Mouse (Mus musculus): ENCODE data around the gene Fabp7. TPM values are rescaled to one million over a fixed set of nuclear protein-coding genes. Genes with fewer than 3 reads are reported as not detected.

Fabp7 gene
- polyA plus RNA-seq, 1 experiment from 2014 or later: 2,743 TPM

DNA sequence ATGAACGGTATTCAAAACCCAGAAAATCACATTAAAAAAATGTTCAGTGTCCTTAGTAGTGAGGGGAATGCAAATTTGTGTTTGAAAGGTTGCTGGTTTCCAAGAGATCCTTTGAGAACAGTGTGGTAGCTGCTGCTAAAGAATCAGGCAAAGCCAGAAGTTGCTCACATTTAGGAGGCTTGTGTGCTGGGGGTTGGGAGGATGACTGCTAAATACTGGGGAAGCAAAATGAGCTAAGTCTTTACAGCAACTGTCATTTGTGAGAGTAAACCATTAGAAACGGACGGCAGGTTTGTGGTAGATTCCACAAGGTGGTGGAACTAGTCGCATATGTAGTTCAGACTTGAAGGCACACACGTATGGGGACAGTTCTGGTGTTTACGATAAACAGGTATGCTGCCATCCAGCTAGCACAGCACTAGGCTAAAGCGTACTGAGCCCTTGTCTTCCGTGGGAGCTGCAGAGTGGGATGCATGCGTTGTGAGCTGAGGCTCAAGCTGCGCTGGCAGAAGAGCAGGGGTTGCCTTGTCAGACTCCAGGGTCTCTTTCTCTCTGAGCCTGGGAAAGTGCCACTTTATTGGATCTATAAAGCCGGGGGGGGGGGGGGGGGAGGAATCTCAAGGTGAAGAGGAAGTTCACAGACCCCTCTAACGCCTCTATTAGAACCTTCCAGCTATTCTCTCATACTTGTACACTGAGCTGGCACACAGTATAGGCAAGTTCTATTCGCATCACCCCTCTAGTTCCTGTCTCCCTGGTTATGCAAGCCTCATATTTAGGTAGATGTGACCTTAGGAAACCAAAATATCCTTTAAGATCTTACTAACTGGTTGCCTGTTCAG is 1.2 kb upstream of the Fabp7 start:
- Histone ChIP-seq H3K36me3 (no peaks in the 10 kb centered on the region), H3K9ac (peak overlapping the region; percentile 73; the same call in 1 of the 2 replicates)

DNA sequence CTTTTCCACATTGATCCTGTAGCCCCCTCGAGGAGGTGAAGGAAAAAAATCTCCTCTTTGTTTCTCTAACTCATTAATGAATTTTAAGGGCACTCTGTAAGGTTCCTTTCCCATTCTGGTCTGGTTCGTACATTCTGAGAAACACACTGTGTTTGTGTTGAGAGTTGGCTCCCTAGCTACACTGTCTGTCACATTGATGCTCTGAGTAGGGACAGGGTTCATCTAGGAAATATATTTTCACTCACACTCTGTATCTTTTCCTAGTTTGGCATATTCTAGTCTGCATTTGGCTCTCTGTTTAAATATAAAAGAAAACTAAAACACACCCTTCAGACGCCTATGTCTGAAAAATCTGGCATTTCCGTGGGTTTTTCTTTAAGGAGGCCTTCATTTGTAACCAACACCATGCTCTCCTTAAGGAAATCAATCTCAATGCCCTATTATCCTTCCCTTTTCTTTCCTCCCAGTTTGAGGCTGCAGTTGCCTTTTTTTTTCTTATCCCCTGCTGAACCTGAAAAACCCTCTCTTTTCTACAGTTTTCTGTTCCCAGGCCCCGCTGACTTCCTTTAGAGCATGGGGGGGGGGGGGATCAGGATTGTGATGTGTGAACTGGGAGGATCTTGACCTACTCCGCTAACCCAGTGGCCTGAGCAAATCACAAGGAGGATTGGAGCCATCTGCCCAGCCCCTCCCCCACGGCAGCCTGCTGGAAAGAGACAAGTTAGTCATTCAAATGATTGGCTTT is 378 bp upstream of the Fabp7 start:
- Histone ChIP-seq H3K4me1 (replicated peaks) (peaks cover 39% of the 10 kb centered on the region), H3K27ac (replicated peaks) (peak overlapping the region; percentile 89), H3K27me3 (no peaks in the 10 kb centered on the region), H3K4me3 (peak overlapping the region; percentile 43), H3K36me3 (no peaks in the 10 kb centered on the region), H3K9ac (peak overlapping the region; percentile 73), H3K4me2 (peak overlapping the region; percentile 56), H3K9me3 (no peaks in the 10 kb centered on the region)
- peak; percentile 93 for ATAC-seq (ENCODE audit: low read depth)
- 4% methylated on average over 7 of the region's 7 CpGs for WGBS

More for the DNA sequence above, 1.2 kb upstream of the Fabp7 start:
- Histone ChIP-seq H3K4me3 (peak overlapping the region; percentile 22), H3K4me1 (replicated peaks) (peaks cover 39% of the 10 kb centered on the region), H3K4me2 (peak overlapping the region; percentile 56), H3K9me3 (no peaks in the 10 kb centered on the region), H3K27me3 (no peaks in the 10 kb centered on the region), H3K27ac (replicated peaks) (peak overlapping the region; percentile 89)
- ATAC-seq (ENCODE audit: low read depth): peak; percentile 80
- WGBS: 17% methylated on average over 12 of the region's 13 CpGs

DNA sequence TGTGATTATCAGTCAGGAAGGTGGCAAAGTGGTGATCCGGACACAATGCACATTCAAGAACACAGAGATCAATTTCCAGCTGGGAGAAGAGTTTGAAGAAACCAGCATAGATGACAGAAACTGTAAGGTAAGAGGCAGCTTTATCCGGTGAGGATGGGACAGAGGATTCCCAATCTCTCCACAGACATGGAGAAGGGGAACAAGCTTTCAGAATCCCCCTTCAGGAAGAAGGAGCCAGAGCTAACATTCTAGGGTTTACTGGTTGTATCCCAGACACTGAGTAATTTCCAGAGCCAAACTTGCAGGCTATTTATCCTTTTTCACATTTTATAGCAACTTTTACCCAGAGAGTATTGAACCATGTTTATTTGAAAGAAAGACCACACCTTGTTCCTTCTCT is 871 bp downstream of the Fabp7 start:
- Histone ChIP-seq H3K36me3 (no peaks in the 10 kb centered on the region), H3K4me3 (peak overlapping the region; percentile 43), H3K9ac (peak overlapping the region; percentile 73), H3K4me1 (replicated peaks) (peaks cover 39% of the 10 kb centered on the region), H3K4me2 (peak overlapping the region; percentile 56), H3K27ac (replicated peaks) (peak overlapping the region; percentile 89), H3K27me3 (no peaks in the 10 kb centered on the region), H3K9me3 (no peaks in the 10 kb centered on the region)
- WGBS: 24% methylated on average over 2 of the region's 2 CpGs
- ATAC-seq (ENCODE audit: low read depth): no peak

DNA sequence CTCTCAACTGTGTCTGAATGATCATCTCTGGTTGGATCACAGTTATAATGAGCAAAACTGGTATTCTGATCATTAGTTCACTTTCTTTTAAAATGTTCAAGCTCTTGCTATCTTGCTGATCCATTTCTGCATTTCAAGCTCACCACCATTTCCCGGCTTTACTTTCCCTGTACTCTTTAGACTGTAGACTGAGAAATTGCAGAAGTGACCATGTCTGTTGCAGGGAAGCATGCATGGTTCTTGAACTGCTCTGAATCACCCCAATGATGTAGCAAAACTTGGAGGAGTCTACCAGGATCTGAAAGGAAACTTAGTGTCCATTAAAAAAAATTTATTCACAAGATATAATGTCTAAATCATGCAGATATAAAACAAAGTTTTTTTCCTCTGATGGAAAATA is 8.3 kb downstream of the Fabp7 start:
- WGBS: 90% methylated on average over 1 of the region's 1 CpGs
- peaks cover 11% of the 10 kb centered on the region for H3K9me3 ChIP-seq
- H3K36me3 ChIP-seq: peaks cover 16% of the 10 kb centered on the region
- H3K4me1 ChIP-seq (replicated peaks): peaks cover 23% of the 10 kb centered on the region
- H3K27me3 ChIP-seq: no peaks in the 10 kb centered on the region
- H3K4me3 ChIP-seq: no peak overlapping the region
- no peak overlapping the region for H3K4me2 ChIP-seq
- no peak for ATAC-seq (ENCODE audit: low read depth)
- H3K27ac ChIP-seq (replicated peaks): no peak overlapping the region
- no peak overlapping the region for H3K9ac ChIP-seq

DNA sequence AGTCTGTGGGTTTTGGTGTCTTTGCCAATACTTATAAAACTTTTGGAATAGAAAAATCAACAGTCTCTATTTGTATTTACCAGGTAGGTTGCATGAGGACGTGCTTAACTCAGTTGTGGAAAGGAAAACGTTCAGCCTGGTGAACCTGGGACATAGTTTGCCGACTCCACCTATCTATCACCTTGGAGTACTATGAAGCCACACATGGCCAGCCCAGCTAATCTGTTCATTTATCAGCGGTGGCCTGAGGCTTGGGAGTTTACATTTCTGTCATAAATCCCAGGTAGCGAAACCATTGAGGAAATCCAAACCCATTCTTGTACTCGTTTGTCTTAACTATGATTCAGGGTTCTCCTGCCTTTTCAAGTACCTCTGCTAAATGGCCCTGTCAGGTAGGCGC is 9.3 kb downstream of the Fabp7 start, which contains the start of gene Smpdl3a:
Smpdl3a (plus strand) TSS at position 318 of the 400 bp plus-strand sequence.
- H3K27ac ChIP-seq (replicated peaks): peak within 1 kb of the TSS; percentile 67
- H3K9me3 ChIP-seq: peaks cover 11% of the 10 kb centered on the region
- H3K36me3 ChIP-seq: peaks cover 16% of the 10 kb centered on the region
- ATAC-seq (ENCODE audit: low read depth): no peak
- peaks cover 23% of the 10 kb centered on the region for H3K4me1 ChIP-seq (replicated peaks)
- no peaks in the 10 kb centered on the region for H3K27me3 ChIP-seq
- WGBS: 83% methylated on average over 7 of the region's 7 CpGs
- peak within 1 kb of the TSS; percentile 83 for H3K4me2 ChIP-seq
- peak within 1 kb of the TSS; percentile 57 for H3K4me3 ChIP-seq
- peak within 1 kb of the TSS; percentile 84 for H3K9ac ChIP-seq

DNA sequence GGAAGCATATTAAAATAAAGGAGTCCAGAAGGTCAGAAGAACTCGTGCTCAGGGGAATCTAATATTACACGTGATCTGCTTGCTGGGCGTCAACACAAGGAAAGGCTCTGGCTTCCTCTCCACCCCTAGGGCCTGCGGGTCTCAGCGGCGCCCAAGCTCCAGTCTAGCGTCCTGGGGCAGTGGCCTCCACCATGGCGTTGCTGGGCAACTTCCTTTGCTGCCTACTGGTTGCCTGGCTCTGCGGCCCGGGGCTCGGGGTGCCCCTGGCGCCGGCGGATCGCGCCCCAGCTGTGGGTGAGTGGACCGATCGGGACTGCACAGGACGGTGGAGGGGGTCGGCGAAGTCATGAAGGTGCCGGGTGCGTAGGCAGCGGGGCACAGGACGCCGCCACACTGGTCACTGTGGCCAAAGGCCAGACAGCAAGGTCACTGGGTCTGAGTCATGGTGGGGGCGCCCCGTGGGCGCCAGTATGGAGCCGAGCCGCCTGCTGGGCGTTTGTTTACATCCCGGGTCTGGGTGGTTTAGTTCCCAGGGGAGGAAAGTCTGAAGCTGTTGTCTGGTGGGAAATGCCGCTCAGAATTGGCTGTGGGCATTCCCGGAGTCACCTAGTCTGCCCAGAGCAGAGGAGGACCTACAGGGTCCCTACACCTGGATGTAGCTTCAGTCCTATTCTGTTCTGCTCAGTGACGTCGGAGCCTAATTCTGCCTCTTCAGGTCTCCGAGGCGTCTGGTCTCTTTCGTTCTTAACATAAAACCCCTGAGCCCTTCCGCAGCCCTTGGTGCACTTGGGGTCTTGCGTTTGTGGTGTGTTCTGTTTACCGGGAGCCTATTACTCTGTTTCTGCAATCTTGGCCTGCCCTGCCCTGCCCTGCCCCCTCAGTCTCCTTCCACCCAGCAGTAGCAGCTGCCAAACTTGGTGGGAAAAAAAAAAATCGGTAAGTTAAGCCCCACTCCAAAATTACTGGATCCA is 10.1 kb downstream of the Fabp7 start:
- Histone ChIP-seq H3K4me3 (peak overlapping the region; percentile 57), H3K4me2 (peak overlapping the region; percentile 83), H3K9ac (peak overlapping the region; percentile 84), H3K9me3 (peaks cover 11% of the 10 kb centered on the region), H3K4me1 (replicated peaks) (peaks cover 23% of the 10 kb centered on the region), H3K27me3 (no peaks in the 10 kb centered on the region), H3K27ac (replicated peaks) (peak overlapping the region; percentile 67), H3K36me3 (peaks cover 16% of the 10 kb centered on the region)
- peak; percentile 82 for ATAC-seq (ENCODE audit: low read depth)
- WGBS: 2% methylated on average over 44 of the region's 44 CpGs

DNA sequence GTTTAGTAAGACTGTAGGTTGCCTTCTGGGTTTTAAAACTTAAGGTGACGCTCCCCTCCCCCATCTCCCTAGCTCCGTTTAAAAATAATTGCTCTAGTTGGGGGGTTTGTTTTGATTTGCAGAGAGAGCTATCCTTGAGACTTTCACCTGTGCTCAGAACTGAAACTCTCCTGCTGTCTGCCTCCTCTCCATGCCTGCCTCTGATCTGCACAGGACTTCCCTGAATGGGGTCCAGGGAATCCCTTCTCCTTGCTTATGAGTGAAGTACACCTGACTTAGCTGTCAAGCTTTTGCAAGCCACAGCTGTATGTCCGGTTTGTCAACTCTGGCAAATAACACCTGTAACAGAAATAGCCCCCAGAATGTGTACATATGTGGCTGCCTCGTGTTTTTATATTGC is 10.9 kb downstream of the Fabp7 start:
- WGBS: 49% methylated on average over 4 of the region's 4 CpGs
- peak overlapping the region; percentile 83 for H3K4me2 ChIP-seq
- H3K4me3 ChIP-seq: peak overlapping the region; percentile 57
- H3K9me3 ChIP-seq: peaks cover 11% of the 10 kb centered on the region
- peak overlapping the region; percentile 67; the same call in 1 of the 2 replicates for H3K27ac ChIP-seq (replicated peaks)
- H3K27me3 ChIP-seq: no peaks in the 10 kb centered on the region
- ATAC-seq (ENCODE audit: low read depth): no peak; the same call in 1 of the 2 replicates
- H3K4me1 ChIP-seq (replicated peaks): peaks cover 23% of the 10 kb centered on the region
- H3K9ac ChIP-seq: peak overlapping the region; percentile 84
- peaks cover 16% of the 10 kb centered on the region for H3K36me3 ChIP-seq

DNA sequence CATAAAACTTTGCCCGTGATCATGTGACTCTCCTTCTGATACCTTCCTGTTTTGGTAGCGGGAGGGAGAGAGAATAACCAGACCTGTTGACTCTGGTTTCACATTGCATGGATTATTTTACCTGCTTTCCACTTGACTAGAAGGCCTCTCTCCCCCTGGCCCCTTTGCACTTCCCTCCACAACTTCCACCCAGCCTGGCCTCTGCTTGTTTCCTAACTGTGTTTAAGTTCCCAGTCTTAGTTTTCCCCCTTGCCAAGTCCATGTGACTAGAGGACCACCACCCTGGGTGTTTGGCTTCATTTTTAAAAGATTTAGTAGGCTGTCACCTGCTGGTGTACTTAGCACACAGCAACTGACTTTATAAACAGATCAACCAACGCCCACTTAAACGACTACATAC is 11.4 kb downstream of the Fabp7 start:
- no peak overlapping the region for H3K4me3 ChIP-seq

DNA sequence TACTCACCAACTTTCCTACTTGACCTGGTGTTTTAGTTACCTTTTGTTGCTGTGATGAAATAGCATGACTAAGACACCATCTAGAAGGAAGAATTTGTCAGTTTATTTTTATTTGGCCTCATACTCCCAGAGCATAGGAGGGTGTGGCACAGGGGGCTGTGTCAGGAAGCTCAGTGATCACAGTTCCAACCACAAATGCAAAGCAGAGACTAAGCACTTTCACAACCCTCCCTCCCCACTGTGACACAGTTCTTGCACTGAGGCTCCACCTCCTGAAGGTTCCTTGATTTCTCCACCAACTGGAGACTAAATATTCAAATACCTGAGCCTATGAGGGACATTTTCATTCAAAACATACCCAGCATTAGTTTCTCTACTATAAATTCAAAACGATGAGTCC is 14.8 kb downstream of the Fabp7 start:
- Histone ChIP-seq H3K9ac (no peak overlapping the region), H3K4me3 (no peak overlapping the region), H3K4me1 (replicated peaks) (peaks cover 17% of the 10 kb centered on the region), H3K36me3 (no peaks in the 10 kb centered on the region), H3K9me3 (no peaks in the 10 kb centered on the region), H3K27me3 (no peaks in the 10 kb centered on the region), H3K27ac (replicated peaks) (no peak overlapping the region), H3K4me2 (no peak overlapping the region)
- WGBS: 91% methylated on average over 1 of the region's 1 CpGs
- no peak for ATAC-seq (ENCODE audit: low read depth)

More for the DNA sequence above, 11.4 kb downstream of the Fabp7 start:
- Histone ChIP-seq H3K36me3 (peaks cover 16% of the 10 kb centered on the region), H3K9me3 (peaks cover 11% of the 10 kb centered on the region), H3K4me2 (peak overlapping the region; percentile 83), H3K4me1 (replicated peaks) (peaks cover 23% of the 10 kb centered on the region), H3K27ac (replicated peaks) (0 out of 2 replicates have a peak overlapping the region, but pooled peaks have one; percentile 67), H3K9ac (no peak overlapping the region), H3K27me3 (no peaks in the 10 kb centered on the region)
- ATAC-seq (ENCODE audit: low read depth): 0 out of 2 replicates have a peak, but pooled peaks have one; percentile 4
- 52% methylated on average over 4 of the region's 4 CpGs for WGBS

DNA sequence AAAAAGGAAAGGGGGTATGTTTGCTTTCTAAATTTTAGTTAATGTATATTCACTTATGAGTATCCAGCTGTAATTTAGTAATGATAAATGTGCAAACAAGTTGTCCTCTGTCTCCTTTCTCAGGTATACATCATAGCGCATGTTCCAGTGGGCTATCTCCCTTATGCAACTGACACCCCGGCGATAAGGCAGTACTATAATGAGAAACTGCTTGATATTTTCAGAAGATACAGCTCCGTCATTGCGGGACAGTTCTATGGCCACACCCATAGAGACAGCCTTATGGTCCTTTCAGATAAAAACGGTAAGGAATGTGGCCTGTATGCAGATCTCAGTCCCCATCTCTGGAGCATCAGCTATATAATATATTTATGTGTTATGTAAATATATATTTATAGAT is 23.1 kb downstream of the Fabp7 start:
- Histone ChIP-seq H3K9ac (no peak overlapping the region), H3K9me3 (no peaks in the 10 kb centered on the region), H3K4me2 (no peak overlapping the region), H3K4me3 (no peak overlapping the region), H3K27me3 (no peaks in the 10 kb centered on the region), H3K4me1 (replicated peaks) (no peaks in the 10 kb centered on the region), H3K27ac (replicated peaks) (no peak overlapping the region), H3K36me3 (peaks cover 30% of the 10 kb centered on the region; the same call in 1 of the 2 replicates)
- WGBS: 93% methylated on average over 6 of the region's 6 CpGs
- no peak for ATAC-seq (ENCODE audit: low read depth)

DNA sequence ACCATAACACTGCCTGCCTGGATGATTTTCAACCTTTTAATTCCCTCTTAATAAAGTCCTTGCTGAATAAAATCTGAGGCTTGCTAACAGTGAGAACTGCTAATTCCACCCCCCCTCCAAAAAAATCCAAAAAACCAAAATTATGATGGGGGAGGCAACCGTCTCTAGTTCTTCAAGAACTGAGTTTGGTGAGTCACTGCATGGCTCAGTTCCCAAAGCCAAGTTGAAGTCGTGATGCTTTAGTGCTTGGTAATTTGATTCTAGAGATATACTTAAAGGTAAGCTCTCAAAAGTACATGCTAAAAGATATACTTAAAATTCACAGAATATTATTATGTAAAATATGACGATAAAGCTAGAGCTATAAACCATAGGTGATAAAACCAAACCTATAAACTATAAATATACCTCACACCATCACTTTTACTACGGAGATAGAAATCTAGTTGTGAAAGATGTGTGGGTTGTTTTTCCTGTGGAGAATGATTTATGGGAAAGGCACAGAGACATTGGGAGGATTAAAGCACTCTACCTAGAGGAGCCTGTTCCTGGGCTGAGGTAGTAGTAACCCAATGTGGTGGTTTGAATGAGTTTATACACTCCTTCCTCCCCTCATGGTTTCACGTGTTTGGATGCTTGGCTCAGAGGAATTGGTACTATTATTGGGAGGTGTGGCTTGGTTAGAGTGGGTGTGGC is 27.6 kb downstream of the Fabp7 start:
- no peaks in the 10 kb centered on the region for H3K27me3 ChIP-seq
- no peak for ATAC-seq (ENCODE audit: low read depth)
- no peaks in the 10 kb centered on the region for H3K9me3 ChIP-seq
- H3K27ac ChIP-seq (replicated peaks): no peak overlapping the region
- WGBS: 83% methylated on average over 5 of the region's 5 CpGs
- H3K36me3 ChIP-seq: peaks cover 11% of the 10 kb centered on the region; the same call in 1 of the 2 replicates
- no peak overlapping the region for H3K4me3 ChIP-seq
- no peak overlapping the region for H3K9ac ChIP-seq
- no peaks in the 10 kb centered on the region for H3K4me1 ChIP-seq (replicated peaks)
- no peak overlapping the region for H3K4me2 ChIP-seq
